Comparison of ENCODE assay signal across 15 mouse cellular contexts in the genomic region with DNA sequence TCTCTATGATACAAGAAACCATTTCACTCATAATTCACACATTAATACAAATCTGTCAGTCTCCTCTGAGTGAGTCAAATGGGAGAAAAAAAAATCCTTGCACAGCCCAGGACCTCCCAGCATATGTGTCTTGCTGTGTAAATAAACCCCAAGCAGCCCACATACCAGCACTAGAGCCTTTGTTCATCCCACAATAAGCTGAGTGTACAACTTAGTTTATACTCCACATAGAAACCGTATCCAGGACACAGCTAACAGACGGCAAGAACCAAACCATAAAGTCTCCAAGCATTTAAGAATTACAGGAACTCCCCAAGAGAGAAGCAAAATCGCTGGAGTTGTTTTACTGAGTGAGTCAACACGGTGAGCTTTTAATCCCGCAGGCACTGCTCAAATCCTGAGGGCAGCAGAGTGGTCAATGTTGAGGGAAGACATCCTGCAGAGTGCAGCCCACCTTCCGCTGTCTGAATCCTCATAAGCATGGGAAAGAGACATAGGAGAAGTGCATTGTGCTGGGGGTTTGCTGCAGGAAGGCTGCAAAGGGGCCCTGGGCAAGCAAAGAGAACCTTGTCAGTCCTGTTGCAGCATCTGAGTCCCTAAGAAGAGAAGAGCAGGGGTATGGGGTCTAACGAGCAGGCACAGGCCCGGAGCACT.
DNase-seq lines count a peak whose midpoint lies in the region; ATAC-seq and TF ChIP-seq lines count a peak whose summit lies in the region.
"Had no signal": no experiment of that assay in that cellular context is flagged by ENCODE, and none has a peak within 500 bp of the region (broad histone marks: within the 10 kb centered on the region; RNA-seq: fewer than 3 reads in every experiment).

No protein-coding gene starts in this region.

- no peak overlapping the region for H3K4me2 ChIP-seq in embryonic facial prominence, embryonic 15.5 days (replicated peaks)
- no peak overlapping the region for H3K4me2 ChIP-seq in midbrain, embryonic 11.5 days
- H3K4me2 ChIP-seq: forebrain, embryonic 12.5 days; limb, embryonic 15.5 days had no signal

- H3K27ac ChIP-seq in gastrocnemius, adult 2 months, result peak overlapping the region; percentile 53; the same call in 1 of the 2 replicates
- 0 out of 2 replicates have a peak overlapping the region, but pooled peaks have one; percentile 29 for H3K27ac ChIP-seq in embryonic facial prominence, embryonic 15.5 days (replicated peaks)
- no peak overlapping the region for H3K27ac ChIP-seq in midbrain, embryonic 11.5 days (ENCODE audit: low read depth, low read length)
- H3K27ac ChIP-seq in cerebellum, adult 2 months (ENCODE audit: insufficient read depth, low read length), result no peak overlapping the region
- no peak overlapping the region for H3K27ac ChIP-seq in left cerebral cortex, adult 2 months
- no peak overlapping the region for H3K27ac ChIP-seq in thymus, adult 2 months (ENCODE audit: control insufficient read depth, insufficient read depth, low read length)
- H3K27ac ChIP-seq: forebrain, embryonic 12.5 days; heart, embryonic 10.5 days; limb, embryonic 15.5 days had no signal

- 34% methylated on average over 8 of the region's 8 CpGs for WGBS in embryonic facial prominence, embryonic 15.5 days
- 47% methylated on average over 8 of the region's 8 CpGs for WGBS in midbrain, embryonic 11.5 days
- WGBS in cerebellum, adult 2 months, result 64% methylated on average over 8 of the region's 8 CpGs
- WGBS in thymus, adult 2 months, result 55% methylated on average over 8 of the region's 8 CpGs

- no peaks in the 10 kb centered on the region for H3K27me3 ChIP-seq in embryonic facial prominence, embryonic 15.5 days
- H3K27me3 ChIP-seq in midbrain, embryonic 11.5 days (ENCODE audit: control insufficient read depth, insufficient read depth, low read length), result no peaks in the 10 kb centered on the region
- H3K27me3 ChIP-seq in cerebellum, adult 2 months (ENCODE audit: control insufficient read depth, insufficient read depth, low read length), result no peaks in the 10 kb centered on the region
- no peaks in the 10 kb centered on the region for H3K27me3 ChIP-seq in thymus, adult 2 months (ENCODE audit: control insufficient read depth, insufficient read depth, low read length)
- H3K27me3 ChIP-seq: forebrain, embryonic 12.5 days; limb, embryonic 15.5 days; megakaryocyte, embryonic 14.5 days had no signal

- no peaks in the 10 kb centered on the region for H3K36me3 ChIP-seq in embryonic facial prominence, embryonic 15.5 days
- H3K36me3 ChIP-seq in midbrain, embryonic 11.5 days (ENCODE audit: control insufficient read depth, insufficient read depth, low read length), result no peaks in the 10 kb centered on the region
- H3K36me3 ChIP-seq in thymus, adult 2 months (ENCODE audit: control insufficient read depth, insufficient read depth, low read length), result no peaks in the 10 kb centered on the region
- H3K36me3 ChIP-seq: forebrain, embryonic 12.5 days; heart, embryonic 10.5 days; limb, embryonic 15.5 days had no signal

- no peak for DNase-seq in gastrocnemius, adult 2 months
- no peak for DNase-seq in gastrocnemius, postnatal 36 days
- peak; percentile 25 for DNase-seq in Muller cell, postnatal 12 days (ENCODE audit: inconsistent ontology term)
- DNase-seq in midbrain, embryonic 11.5 days (ENCODE audit: low spot score, missing footprints), result no peak
- DNase-seq in cerebellum, adult 2 months, result no peak
- DNase-seq in left cerebral cortex, adult 2 months (ENCODE audit: extremely low spot score in 1 of 2, low spot score in 2 of 2), result no peak
- DNase-seq in thymus, adult 2 months, result no peak
- DNase-seq: adrenal gland, postnatal 10 days; cerebellum, adult 9-11 months; kidney, adult 18-20 months had no signal

- H3K4me3 ChIP-seq in gastrocnemius, adult 2 months, result no peak overlapping the region
- H3K4me3 ChIP-seq in embryonic facial prominence, embryonic 15.5 days (replicated peaks), result no peak overlapping the region
- H3K4me3 ChIP-seq in midbrain, embryonic 11.5 days (ENCODE audit: low read depth, low read length), result no peak overlapping the region
- no peak overlapping the region for H3K4me3 ChIP-seq in cerebellum, adult 2 months (replicated peaks; ENCODE audit: insufficient read depth, low read depth, low read length)
- no peak overlapping the region for H3K4me3 ChIP-seq in left cerebral cortex, adult 2 months
- no peak overlapping the region for H3K4me3 ChIP-seq in thymus, adult 2 months (ENCODE audit: control insufficient read depth, insufficient read depth, low read length)
- H3K4me3 ChIP-seq: forebrain, embryonic 12.5 days; heart, embryonic 10.5 days; limb, embryonic 15.5 days; megakaryocyte, embryonic 14.5 days had no signal

- ATAC-seq in embryonic facial prominence, embryonic 15.5 days (ENCODE audit: insufficient number of reproducible peaks, low FRiP score, low TSS enrichment, low read depth), result peak; percentile 65
- ATAC-seq in midbrain, embryonic 11.5 days (ENCODE audit: low FRiP score), result peak; percentile 79

- intact Hi-C loops in gastrocnemius, adult 2 months (cut with DNase I), result no loop called here
- intact Hi-C loops in gastrocnemius, postnatal 36 days (cut with DNase I), result no loop called here
- intact Hi-C loops in left cerebral cortex, adult 2 months (cut with DNase I), result no loop called here

- no peak for TF ChIP-seq POLR2A in cerebellum, adult 2 months (IDR thresholded peaks at IDR 0.05; ENCODE audit: borderline replicate concordance, insufficient read depth, low read length)
- no peak for TF ChIP-seq POLR2A in thymus, adult 2 months (IDR thresholded peaks at IDR 0.05; ENCODE audit: control insufficient read depth, extremely low read depth, insufficient read depth, low read length, poor library complexity)

- H3K9me3 ChIP-seq in embryonic facial prominence, embryonic 15.5 days (replicated peaks), result no peaks in the 10 kb centered on the region
- H3K9me3 ChIP-seq in midbrain, embryonic 11.5 days (ENCODE audit: control insufficient read depth, low read length), result no peaks in the 10 kb centered on the region
- H3K9me3 ChIP-seq: forebrain, embryonic 12.5 days; heart, embryonic 10.5 days; limb, embryonic 15.5 days; megakaryocyte, embryonic 14.5 days had no signal

- H3K4me1 ChIP-seq in embryonic facial prominence, embryonic 15.5 days, result peaks cover 12% of the 10 kb centered on the region
- 0 out of 2 replicates have a peak, but pooled peaks cover 2% of the 10 kb centered on the region for H3K4me1 ChIP-seq in midbrain, embryonic 11.5 days (ENCODE audit: control insufficient read depth, insufficient read depth, low read length)
- no peaks in the 10 kb centered on the region for H3K4me1 ChIP-seq in cerebellum, adult 2 months (ENCODE audit: control insufficient read depth, insufficient read depth, low read length)
- H3K4me1 ChIP-seq in thymus, adult 2 months (replicated peaks; ENCODE audit: control insufficient read depth, insufficient read depth, low read length), result no peaks in the 10 kb centered on the region
- H3K4me1 ChIP-seq: forebrain, embryonic 12.5 days; heart, embryonic 10.5 days; megakaryocyte, embryonic 14.5 days had no signal

- no peak overlapping the region for H3K9ac ChIP-seq in embryonic facial prominence, embryonic 15.5 days
- no peak overlapping the region for H3K9ac ChIP-seq in midbrain, embryonic 11.5 days (ENCODE audit: low read length)
- H3K9ac ChIP-seq: forebrain, embryonic 12.5 days; limb, embryonic 15.5 days had no signal

- TF ChIP-seq CTCF in gastrocnemius, adult 2 months (IDR thresholded peaks at IDR 0.05), result no peak
- no peak for TF ChIP-seq CTCF in cerebellum, adult 2 months (IDR thresholded peaks at IDR 0.05; ENCODE audit: borderline replicate concordance, insufficient read depth, low read depth, low read length)
- no peak for TF ChIP-seq CTCF in left cerebral cortex, adult 2 months (IDR thresholded peaks at IDR 0.05)
- no peak for TF ChIP-seq CTCF in thymus, adult 2 months (IDR thresholded peaks at IDR 0.05; ENCODE audit: borderline replicate concordance, control insufficient read depth, extremely low read depth, insufficient read depth, low read length, poor library complexity)

Comparison
In these comparisons a context has a peak if more than half of its experiments do, and no peak if none do; other contexts are left out.
1. H3K27ac ChIP-seq: peak in gastrocnemius, adult 2 months (single experiment) and embryonic facial prominence, embryonic 15.5 days (single experiment); none in midbrain, embryonic 11.5 days (single experiment), cerebellum, adult 2 months (single experiment), left cerebral cortex, adult 2 months (single experiment) and thymus, adult 2 months (single experiment).